Mouse (Mus musculus) heart, embryonic 11.5 days (tissue): ENCODE results near the gene Tmem265. TPM values are rescaled to one million over a fixed set of nuclear protein-coding genes. Genes with fewer than 3 reads are reported as not detected.
A peak's percentile ranks its signal among the peaks of the same experiment; 100 is the strongest.

Experiments used
- ATAC-seq: fragments of 200-750 bp; cut with Nextera tagmentation; replicated peaks from 2 replicates; pipeline ENCODE4 v1.8.0; 2017; ENCODE audit warnings: moderate library complexity; ENCODE audit not compliant: insufficient number of reproducible peaks, low FRiP score, low TSS enrichment
- H3K27ac ChIP-seq: fragments of 300-500 bp; sonication (generic); 2 replicates; pipeline ENCODE4 v1.5.1; 2014; ENCODE audit warnings: mild to moderate bottlenecking, low read depth, low read length
- H3K27me3 ChIP-seq: fragments of 300-500 bp; sonication (generic); 2 replicates; pipeline ENCODE4 v1.6.1; 2014; ENCODE audit warnings: mild to moderate bottlenecking, low read length, mixed read lengths; ENCODE audit not compliant: control insufficient read depth, insufficient read depth
- H3K36me3 ChIP-seq: fragments of 300-500 bp; sonication (generic); 2 replicates; pipeline ENCODE4 v1.6.1; 2014; ENCODE audit warnings: mild to moderate bottlenecking, low read length, moderate library complexity, mixed read lengths; ENCODE audit not compliant: control insufficient read depth, insufficient read depth
- H3K4me1 ChIP-seq: fragments of 300-500 bp; sonication (generic); 2 replicates; pipeline ENCODE4 v1.6.1; 2014; ENCODE audit warnings: low read length; ENCODE audit not compliant: control insufficient read depth, insufficient read depth
- H3K4me2 ChIP-seq: fragments of 300-500 bp; sonication (generic); 2 replicates; pipeline ENCODE4 v1.6.1; 2014; ENCODE audit warnings: mild to moderate bottlenecking, moderate library complexity
- H3K4me3 ChIP-seq: fragments of 300-500 bp; sonication (generic); 2 replicates; pipeline ENCODE4 v1.5.1; 2014; ENCODE audit warnings: low read depth, low read length
- H3K9ac ChIP-seq: fragments of 300-500 bp; sonication (generic); 2 replicates; pipeline ENCODE4 v1.6.1; 2014; ENCODE audit warnings: mild to moderate bottlenecking, low read depth, low read length, moderate library complexity
- H3K9me3 ChIP-seq: fragments of 300-500 bp; sonication (generic); replicated peaks from 2 replicates; pipeline ENCODE4 v1.6.1; 2016; ENCODE audit warnings: low read length; ENCODE audit not compliant: control insufficient read depth
- WGBS: fragments of 180-500 bp; shearing (Covaris S2); extraction: QIAGEN DNeasy Blood & Tissue Kit; methylation state at CpG from one replicate; pipeline ENCODE4 v1.1.7; 2014; ENCODE audit not compliant: insufficient replicate concordance; 5-methylcytosine and 5-hydroxymethylcytosine counted together
- polyA plus RNA-seq: library from polyadenylated mRNA; unstranded; fragments of >200 nt; fragmentation: Nextera tagmentation; extraction: Ambion mirVana; gene quantifications from 2 replicates; pipeline ENCODE4 v1.2.1, GENCODE M21; 2014

Gene Tmem265
- polyA plus RNA-seq, 1 experiment from 2014 or later = 3.0 TPM

DNA sequence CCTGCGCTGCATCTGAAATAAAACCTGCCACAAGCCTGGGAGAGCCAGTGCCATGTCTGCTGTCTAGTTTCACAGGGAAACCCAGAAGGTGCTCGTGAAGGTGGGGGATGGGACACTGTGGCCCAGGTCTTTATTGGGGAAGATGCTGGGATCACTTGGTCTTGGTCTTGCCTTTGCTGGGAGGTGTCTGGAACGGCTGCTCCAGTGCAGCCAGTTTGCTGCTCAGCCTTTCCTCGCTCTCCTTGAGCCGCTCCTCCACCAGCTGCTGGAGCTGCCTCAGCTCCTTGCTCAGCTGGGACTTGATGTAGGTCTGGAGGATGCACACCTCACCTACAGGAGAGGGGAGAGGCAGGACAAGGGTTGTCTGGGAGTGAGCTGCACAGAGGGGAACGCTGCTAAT is 22.1 kb downstream of the Tmem265 start:
- peaks cover 6% of the 10 kb centered on the region; the same call in 1 of the 2 replicates for H3K4me1 ChIP-seq
- H3K9ac ChIP-seq = no peak overlapping the region
- peaks cover 16% of the 10 kb centered on the region for H3K36me3 ChIP-seq
- H3K4me3 ChIP-seq = no peak overlapping the region
- ATAC-seq = no peak
- no peak overlapping the region for H3K27ac ChIP-seq
- 95% methylated on average over 6 of the region's 6 CpGs for WGBS
- no peak overlapping the region for H3K4me2 ChIP-seq
- no peaks in the 10 kb centered on the region for H3K27me3 ChIP-seq
- no peaks in the 10 kb centered on the region for H3K9me3 ChIP-seq

GRCm38 (mm10) chr7:127585031-127585430 is 23.8 kb downstream of the Tmem265 start:
- Histone ChIP-seq H3K9me3 (no peaks in the 10 kb centered on the region), H3K9ac (no peak overlapping the region), H3K4me3 (no peak overlapping the region), H3K4me2 (no peak overlapping the region), H3K27ac (no peak overlapping the region), H3K36me3 (peaks cover 16% of the 10 kb centered on the region), H3K4me1 (peaks cover 12% of the 10 kb centered on the region), H3K27me3 (no peaks in the 10 kb centered on the region)
- 84% methylated on average over 7 of the region's 7 CpGs for WGBS
- ATAC-seq = no peak

DNA sequence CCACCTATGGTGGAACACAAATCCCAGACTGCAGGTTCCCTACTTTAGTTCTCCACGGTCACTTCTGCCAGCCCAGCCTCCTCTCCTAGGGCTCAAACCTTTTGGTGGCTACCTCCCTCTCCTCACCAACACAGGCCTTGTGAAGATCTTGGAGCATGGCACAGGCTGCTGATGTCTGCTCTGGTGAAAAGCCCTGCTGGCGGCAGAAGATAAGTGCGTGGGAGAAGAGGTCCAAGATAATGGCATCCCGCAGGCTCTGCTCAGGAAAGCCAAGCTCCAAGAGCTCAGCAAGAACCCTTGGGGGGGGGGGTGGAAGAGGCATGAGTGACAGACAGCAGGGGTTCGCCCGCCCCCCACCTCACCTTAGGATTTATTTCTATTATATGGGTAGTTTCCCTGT is 25.0 kb downstream of the Tmem265 start:
- peaks cover 12% of the 10 kb centered on the region for H3K4me1 ChIP-seq
- H3K36me3 ChIP-seq = peaks cover 23% of the 10 kb centered on the region
- H3K9me3 ChIP-seq = no peaks in the 10 kb centered on the region
- H3K4me2 ChIP-seq = no peak overlapping the region
- no peak overlapping the region for H3K27ac ChIP-seq
- no peak for ATAC-seq
- 74% methylated on average over 6 of the region's 6 CpGs for WGBS
- H3K4me3 ChIP-seq = no peak overlapping the region
- H3K27me3 ChIP-seq = no peaks in the 10 kb centered on the region
- no peak overlapping the region for H3K9ac ChIP-seq

DNA sequence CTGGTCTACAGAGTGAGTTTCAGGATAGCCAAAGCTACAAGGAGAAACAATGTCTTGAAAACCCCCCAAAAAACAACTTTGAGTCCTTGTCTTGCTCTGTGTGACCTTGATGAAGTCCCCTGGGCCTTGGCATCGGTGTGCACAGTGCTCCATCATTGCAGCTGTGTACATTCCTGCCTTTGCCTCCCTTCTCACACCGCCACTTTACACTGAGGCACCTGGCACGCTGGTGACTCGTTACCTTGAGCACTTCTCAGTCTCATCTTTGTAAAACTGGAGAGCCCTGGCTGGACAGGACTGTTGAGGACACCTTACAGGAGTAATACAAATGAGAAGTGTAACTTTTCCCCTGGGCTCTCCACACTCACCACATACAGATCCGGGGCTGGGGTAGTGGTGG is 26.0 kb downstream of the Tmem265 start:
- H3K4me1 ChIP-seq = peaks cover 12% of the 10 kb centered on the region
- peak overlapping the region; percentile 81 for H3K4me2 ChIP-seq
- H3K27ac ChIP-seq = no peak overlapping the region
- H3K27me3 ChIP-seq = no peaks in the 10 kb centered on the region
- H3K9me3 ChIP-seq = no peaks in the 10 kb centered on the region
- no peak for ATAC-seq
- H3K36me3 ChIP-seq = peaks cover 32% of the 10 kb centered on the region
- 73% methylated on average over 5 of the region's 5 CpGs for WGBS
- peak overlapping the region; percentile 93 for H3K4me3 ChIP-seq
- H3K9ac ChIP-seq = no peak overlapping the region

DNA sequence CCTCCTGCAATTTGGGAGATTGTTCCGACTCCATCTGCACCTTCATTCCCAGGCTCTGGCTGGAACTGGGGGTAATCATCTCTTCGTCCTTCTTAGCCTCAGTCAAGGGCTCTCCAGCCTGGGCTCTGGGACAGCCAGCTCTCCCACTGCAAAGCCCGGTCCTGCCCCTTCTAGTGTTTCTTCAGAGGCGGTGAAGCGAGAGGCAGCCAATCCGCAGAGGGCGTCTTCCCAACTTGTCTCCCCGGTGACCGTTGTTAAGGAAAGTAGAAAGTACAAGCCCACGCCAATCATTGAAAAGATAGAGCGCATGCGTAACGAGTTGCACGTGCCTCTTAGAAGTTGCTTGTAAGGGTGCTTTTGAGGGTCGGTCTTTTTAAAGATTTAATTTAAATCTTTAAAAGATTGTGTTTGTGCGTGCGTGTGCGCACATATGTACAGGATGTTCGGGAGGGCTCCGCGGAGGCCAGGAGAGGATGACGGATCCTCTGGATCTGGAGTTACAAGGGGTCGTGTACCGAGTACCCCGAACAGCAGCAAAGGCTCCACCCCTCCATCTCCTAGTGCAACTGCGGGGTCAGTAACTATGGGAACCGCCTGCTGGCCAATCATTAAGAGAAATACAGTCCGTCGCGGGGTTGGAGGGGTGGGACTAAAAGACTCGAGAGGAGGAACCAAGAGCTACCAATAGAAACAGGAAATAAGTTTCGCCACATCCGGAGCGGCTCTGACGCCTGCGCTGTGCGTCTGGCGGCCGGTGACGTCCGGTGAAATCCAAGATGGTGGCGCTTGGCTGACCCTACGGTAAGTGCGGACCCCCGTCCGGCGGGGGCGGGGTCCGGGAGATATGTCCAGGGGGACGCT is 27.1 kb downstream of the Tmem265 start, which contains the start of the genes Ccdc189 and Rnf40:
Gene Ccdc189 (minus strand): TSS at position 585 of the 861 bp plus-strand sequence.
Gene Rnf40 (plus strand): TSS at position 757 of the 861 bp plus-strand sequence.
- peak within 1 kb of the TSS; percentile 81 for H3K4me2 ChIP-seq
- under 1% methylated on average over 50 of the region's 50 CpGs for WGBS
- peak; percentile 97 for ATAC-seq
- peaks cover 30% of the 10 kb centered on the region for H3K36me3 ChIP-seq
- H3K4me1 ChIP-seq = peaks cover 12% of the 10 kb centered on the region
- H3K9ac ChIP-seq = peak within 1 kb of the TSS; percentile 91
- peak within 1 kb of the TSS; percentile 93 for H3K4me3 ChIP-seq
- no peaks in the 10 kb centered on the region for H3K27me3 ChIP-seq
- H3K27ac ChIP-seq = peak within 1 kb of the TSS; percentile 36
- H3K9me3 ChIP-seq = no peaks in the 10 kb centered on the region

DNA sequence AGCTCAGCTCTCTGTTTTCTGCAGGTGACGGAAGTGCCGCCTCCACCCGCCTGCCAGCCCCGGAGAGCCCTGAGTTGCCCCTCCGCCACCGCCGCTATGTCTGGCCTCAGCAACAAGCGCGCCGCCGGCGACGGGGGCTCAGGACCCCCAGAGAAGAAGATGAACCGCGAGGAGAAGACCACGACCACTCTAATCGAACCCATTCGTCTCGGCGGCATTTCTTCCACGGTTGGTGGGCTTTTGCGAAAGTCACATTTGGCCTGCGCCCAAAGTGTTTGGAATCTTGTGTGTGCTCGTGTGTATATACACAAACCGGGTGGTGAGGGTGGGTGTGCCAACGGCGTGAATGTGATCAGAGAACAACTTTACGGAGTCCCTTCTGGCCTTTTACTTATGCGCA is 27.7 kb downstream of the Tmem265 start:
- Histone ChIP-seq H3K4me3 (peak overlapping the region; percentile 93), H3K36me3 (peaks cover 28% of the 10 kb centered on the region), H3K9me3 (no peaks in the 10 kb centered on the region), H3K27me3 (no peaks in the 10 kb centered on the region), H3K4me2 (peak overlapping the region; percentile 81), H3K9ac (peak overlapping the region; percentile 91), H3K4me1 (peaks cover 12% of the 10 kb centered on the region), H3K27ac (peak overlapping the region; percentile 24; the same call in 1 of the 2 replicates)
- ATAC-seq = no peak
- WGBS = 3% methylated on average over 29 of the region's 29 CpGs

DNA sequence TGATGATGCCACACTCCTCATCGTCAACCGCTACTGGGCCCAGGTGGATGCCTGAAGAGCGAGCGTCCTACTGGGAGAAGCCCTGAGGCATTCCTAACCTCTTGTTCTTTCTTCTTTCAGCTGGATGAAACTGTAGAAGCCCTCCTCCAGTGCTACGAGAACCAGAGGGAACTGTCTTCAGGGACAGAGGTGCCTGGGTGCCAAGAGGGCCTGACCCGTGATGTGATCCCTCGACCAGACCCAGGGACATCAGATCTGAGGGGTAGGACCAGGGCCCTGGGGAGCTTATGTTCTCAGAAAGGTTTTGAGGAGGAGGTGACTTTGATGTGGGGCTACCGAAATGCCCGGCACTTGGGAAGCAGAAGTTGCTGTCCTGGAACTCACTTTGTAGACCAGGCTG is 28.4 kb downstream of the Tmem265 start:
- Histone ChIP-seq H3K4me1 (peaks cover 12% of the 10 kb centered on the region), H3K9me3 (no peaks in the 10 kb centered on the region), H3K4me3 (peak overlapping the region; percentile 93), H3K27ac (no peak overlapping the region), H3K36me3 (peaks cover 36% of the 10 kb centered on the region), H3K27me3 (no peaks in the 10 kb centered on the region), H3K4me2 (peak overlapping the region; percentile 81), H3K9ac (peak overlapping the region; percentile 91)
- no peak for ATAC-seq
- 85% methylated on average over 9 of the region's 9 CpGs for WGBS

- H3K4me1 ChIP-seq = peaks cover 12% of the 10 kb centered on the region
- peaks cover 49% of the 10 kb centered on the region for H3K36me3 ChIP-seq
- no peaks in the 10 kb centered on the region for H3K27me3 ChIP-seq
- no peak overlapping the region for H3K27ac ChIP-seq
- no peak overlapping the region for H3K4me3 ChIP-seq
- ATAC-seq = no peak
- 89% methylated on average over 10 of the region's 10 CpGs for WGBS
- no peak overlapping the region for H3K4me2 ChIP-seq
- H3K9ac ChIP-seq = no peak overlapping the region
- no peaks in the 10 kb centered on the region for H3K9me3 ChIP-seq
Observed at GRCm38 (mm10) chr7:127591108-127591507, 29.9 kb downstream of the Tmem265 start.
